Mouse (Mus musculus) cerebellum, adult 2 months (tissue): ENCODE measurements at regions not wholly inside any gene's neighbourhood (a gene's known extent, or its start where the extent isn't known, plus 50 kb on each side); places are given as distances from the start of the nearest gene placed in this dataset.

ENCODE experiments used
- CTCF ChIP-seq: fragments of 200-500 bp; IDR thresholded peaks from 2 replicates; pipeline ENCODE4 v1.5.1; 2011; ENCODE audit warnings: low read depth, mild to moderate bottlenecking, control low read depth, low read length, moderate library complexity, borderline replicate concordance; ENCODE audit not compliant: insufficient read depth
- POLR2A ChIP-seq: fragments of 200-500 bp; IDR thresholded peaks from 2 replicates; pipeline ENCODE4 v1.6.1; 2011; ENCODE audit warnings: low read length, control low read depth, borderline replicate concordance; ENCODE audit not compliant: insufficient read depth

- TF ChIP-seq CTCF (no peak), POLR2A (no peak)
Observed at GRCm38 (mm10) chr11:26931766-26932165, 338.0 kb upstream of the Vrk2 start.
